Mouse (Mus musculus) cortical plate, adult 2 months (tissue): ENCODE measurements around the gene Fam131c.

Source experiments
- CTCF ChIP-seq: fragments of 200-500 bp; IDR thresholded peaks from 2 replicates; pipeline ENCODE4 v1.5.1; 2011; ENCODE audit warnings: mild to moderate bottlenecking, control low read depth, low read length; ENCODE audit not compliant: insufficient read depth; ENCODE audit errors: extremely low read depth
- POLR2A ChIP-seq: fragments of 200-500 bp; IDR thresholded peaks from 2 replicates; pipeline ENCODE4 v1.6.1; 2011; ENCODE audit warnings: mild to moderate bottlenecking, low read length, control low read depth; ENCODE audit not compliant: insufficient read depth; ENCODE audit errors: extremely low read depth

GRCm38 (mm10) chr4:141367997-141368791, at the start of gene Fam131c:
- no peak for TF ChIP-seq POLR2A
- TF ChIP-seq CTCF: no peak
